Comparison of ENCODE assay signal across 12 mouse cellular contexts in genomic region chr1:106552856-106553255, GRCm38 (mm10).
DNase-seq lines count a peak whose midpoint lies in the region; ATAC-seq and TF ChIP-seq lines count a peak whose summit lies in the region.
"Had no signal": no experiment of that assay in that cellular context is flagged by ENCODE, and none has a peak within 500 bp of the region (broad histone marks: within the 10 kb centered on the region; RNA-seq: fewer than 3 reads in every experiment).

No protein-coding gene starts in this region.

- H3K36me3 ChIP-seq in kidney, embryonic 15.5 days: no peaks in the 10 kb centered on the region
- no peaks in the 10 kb centered on the region for H3K36me3 ChIP-seq in MEL (ENCODE audit: control insufficient read depth in 1 of 2, insufficient read depth in 2 of 2, low read length in 2 of 2)
- H3K36me3 ChIP-seq: hindbrain, embryonic 12.5 days had no signal

- H3K9ac ChIP-seq in kidney, embryonic 15.5 days: no peak overlapping the region
- no peak overlapping the region for H3K9ac ChIP-seq in MEL (ENCODE audit: control insufficient read depth, low read depth, low read length, poor library complexity, severe bottlenecking)
- H3K9ac ChIP-seq: hindbrain, embryonic 12.5 days had no signal

- H3K27me3 ChIP-seq in kidney, embryonic 15.5 days: no peaks in the 10 kb centered on the region
- no peaks in the 10 kb centered on the region for H3K27me3 ChIP-seq in MEL (ENCODE audit: control insufficient read depth in 1 of 2, insufficient read depth in 2 of 2, low read length in 2 of 2)
- no peaks in the 10 kb centered on the region for H3K27me3 ChIP-seq in cerebellum, adult 2 months (ENCODE audit: control insufficient read depth, insufficient read depth, low read length)
- H3K27me3 ChIP-seq: hindbrain, embryonic 12.5 days had no signal

- H3K4me1 ChIP-seq in kidney, embryonic 15.5 days: peaks cover 44% of the 10 kb centered on the region
- H3K4me1 ChIP-seq in MEL (ENCODE audit: control insufficient read depth in 1 of 2, insufficient read depth in 2 of 2, low read length in 2 of 2): no peaks in the 10 kb centered on the region
- no peaks in the 10 kb centered on the region for H3K4me1 ChIP-seq in cerebellum, adult 2 months (ENCODE audit: control insufficient read depth, insufficient read depth, low read length)

- 66% methylated on average over 7 of the region's 7 CpGs for WGBS in kidney, embryonic 15.5 days
- 57% methylated on average over 7 of the region's 7 CpGs for WGBS in cerebellum, adult 2 months

- no peak for TF ChIP-seq EP300 in MEL (IDR thresholded peaks at IDR 0.05; ENCODE audit: low read depth in 1 of 2, low read length in 2 of 2)

- no peak for TF ChIP-seq CTCF in MEL (IDR thresholded peaks at IDR 0.05 in 2 of 3, conservative IDR thresholded peaks at IDR 0.05 in 1 of 3; ENCODE audit: control insufficient read depth in 1 of 3, insufficient read depth in 1 of 3, low read depth in 2 of 3, low read length in 3 of 3, poor library complexity in 1 of 3, severe bottlenecking in 1 of 3)
- no peak for TF ChIP-seq CTCF in cerebellum, adult 2 months (IDR thresholded peaks at IDR 0.05; ENCODE audit: borderline replicate concordance, insufficient read depth, low read depth, low read length)

- H3K4me3 ChIP-seq in kidney, embryonic 15.5 days (replicated peaks): no peak overlapping the region
- no peak overlapping the region for H3K4me3 ChIP-seq in MEL (ENCODE audit: control insufficient read depth in 1 of 2, insufficient read depth in 1 of 2, low read depth in 2 of 2, low read length in 2 of 2)
- H3K4me3 ChIP-seq in cerebellum, adult 2 months (replicated peaks; ENCODE audit: insufficient read depth, low read depth, low read length): no peak overlapping the region
- H3K4me3 ChIP-seq: erythroblast, embryonic 14.5 days; hindbrain, embryonic 12.5 days had no signal

- H3K4me2 ChIP-seq in kidney, embryonic 15.5 days: no peak overlapping the region
- H3K4me2 ChIP-seq: hindbrain, embryonic 12.5 days had no signal

- H3K9me3 ChIP-seq in kidney, embryonic 15.5 days (replicated peaks): no peaks in the 10 kb centered on the region
- no peaks in the 10 kb centered on the region for H3K9me3 ChIP-seq in MEL (replicated peaks; ENCODE audit: insufficient read depth, low read length)
- H3K9me3 ChIP-seq: hindbrain, embryonic 12.5 days had no signal

- ATAC-seq in kidney, embryonic 15.5 days (replicated peaks; ENCODE audit: low FRiP score): 0 out of 2 replicates have a peak, but pooled peaks have one; percentile 31

- no peak for DNase-seq in kidney, adult 18-20 months
- DNase-seq in A20 (ENCODE audit: low read depth, low spot score) (peak; percentile 85), MEL (ENCODE audit: low read depth, low spot score) (peak; percentile 27)
- DNase-seq in lung, postnatal 10 days: peak; percentile 49
- no peak for DNase-seq in layer of hippocampus, adult 9-11 months
- no peak for DNase-seq in heart, postnatal 14 days
- DNase-seq in cerebellum, adult 2 months: no peak
- DNase-seq: cerebellum, postnatal 25 days; gastrocnemius, postnatal 36 days had no signal

- H3K79me2 ChIP-seq in MEL (ENCODE audit: control insufficient read depth, insufficient read depth, low read length, poor library complexity): no peaks in the 10 kb centered on the region

- no peak for TF ChIP-seq RAD21 in MEL (IDR thresholded peaks at IDR 0.05; ENCODE audit: low read depth, low read length)

- intact Hi-C loops in heart, postnatal 14 days (cut with DNase I): no loop called here

- TF ChIP-seq POLR2A in MEL (IDR thresholded peaks at IDR 0.05; ENCODE audit: control insufficient read depth in 1 of 2, insufficient read depth in 1 of 2, low read depth in 1 of 2, low read length in 2 of 2, poor library complexity in 1 of 2): no peak
- no peak for TF ChIP-seq POLR2A in cerebellum, adult 2 months (IDR thresholded peaks at IDR 0.05; ENCODE audit: borderline replicate concordance, insufficient read depth, low read length)

- peak overlapping the region; percentile 37; the same call in 1 of the 2 replicates for H3K27ac ChIP-seq in kidney, embryonic 15.5 days
- H3K27ac ChIP-seq in MEL (ENCODE audit: control insufficient read depth, low read depth, low read length): no peak overlapping the region
- no peak overlapping the region for H3K27ac ChIP-seq in cerebellum, adult 2 months (ENCODE audit: insufficient read depth, low read length)
- H3K27ac ChIP-seq: hindbrain, embryonic 12.5 days had no signal

TF ChIP-seq in MEL, 35 proteins besides CTCF, POLR2A, EP300 and RAD21:
- TF ChIP-seq USF1 (IDR thresholded peaks at IDR 0.05; ENCODE audit: low read depth, low read length) (no peak), KAT2A (conservative IDR thresholded peaks at IDR 0.05; ENCODE audit: low read depth, low read length) (no peak), GATA1 (IDR thresholded peaks at IDR 0.05; ENCODE audit: low read depth, low read length) (no peak), TCF12 (IDR thresholded peaks at IDR 0.05; ENCODE audit: low read depth, low read length) (no peak), RCOR1 (IDR thresholded peaks at IDR 0.05; ENCODE audit: low read depth, low read length) (no peak), MEF2A (IDR thresholded peaks at IDR 0.05; ENCODE audit: extremely low read depth, insufficient replicate concordance, low read depth, low read length, poor library complexity, severe bottlenecking) (no peak), UBTF (IDR thresholded peaks at IDR 0.05; ENCODE audit: borderline replicate concordance, insufficient read depth, low read depth, low read length) (no peak), GABPA (IDR thresholded peaks at IDR 0.05; ENCODE audit: low read depth, low read length) (no peak), MXI1 (IDR thresholded peaks at IDR 0.05; ENCODE audit: low read depth, low read length) (no peak), CHD1 (IDR thresholded peaks at IDR 0.05; ENCODE audit: low read depth, low read length) (no peak), POLR2AphosphoS2 (IDR thresholded peaks at IDR 0.05; ENCODE audit: low read length) (no peak)

Comparison
In these comparisons a context has a peak if more than half of its experiments do, and no peak if none do; other contexts are left out.
1. DNase-seq: peak in A20 (single experiment), MEL (single experiment) and lung, postnatal 10 days (single experiment); none in kidney, adult 18-20 months (single experiment), layer of hippocampus, adult 9-11 months (single experiment), heart, postnatal 14 days (0 of 2) and cerebellum, adult 2 months (0 of 2).